Comparison of ENCODE assay signal across 27 mouse cellular contexts in genomic region chr12:118339107-118339506, GRCm38 (mm10). TPM values are rescaled to one million over a fixed set of nuclear protein-coding genes. Genes with fewer than 3 reads are reported as not detected.
DNase-seq lines count a peak whose midpoint lies in the region; ATAC-seq and TF ChIP-seq lines count a peak whose summit lies in the region.
"Had no signal": no experiment of that assay in that cellular context is flagged by ENCODE, and none has a peak within 500 bp of the region (broad histone marks: within the 10 kb centered on the region; RNA-seq: fewer than 3 reads in every experiment).

No protein-coding gene starts in this region.

- no peak for TF ChIP-seq RAD21 in MEL (IDR thresholded peaks at IDR 0.05; ENCODE audit: low read depth, low read length)

- peak; percentile 86 for DNase-seq in heart, adult 11 months
- DNase-seq in heart, postnatal 25 days (ENCODE audit: low spot score): no peak
- DNase-seq in 416B (ENCODE audit: low read depth): peak; percentile 35
- peak; percentile 46 for DNase-seq in MEL (ENCODE audit: low read depth, low spot score)
- DNase-seq in thymus, adult 2 months: no peak
- DNase-seq in spleen, postnatal 14 days (ENCODE audit: low spot score in 2 of 2): no peak
- DNase-seq: adrenal gland, postnatal 10 days; adrenal gland, postnatal 36 days; cerebellum, adult 18-20 months; cerebellum, adult 9-10 months; cerebellum, postnatal 14 days; gastrocnemius, postnatal 25 days; heart, adult 2 months; heart, postnatal 10 days; heart, postnatal 4 days had no signal

- no peak overlapping the region for H3K27ac ChIP-seq in MEL (ENCODE audit: control insufficient read depth, low read depth, low read length)
- no peak overlapping the region for H3K27ac ChIP-seq in thymus, adult 2 months (ENCODE audit: control insufficient read depth, insufficient read depth, low read length)
- H3K27ac ChIP-seq: embryonic facial prominence, embryonic 12.5 days; forebrain, embryonic 12.5 days; forebrain, embryonic 15.5 days; heart, adult 2 months; heart, embryonic 15.5 days; hindbrain, embryonic 14.5 days; hindbrain, postnatal 0 days had no signal

- TF ChIP-seq EP300 in MEL (IDR thresholded peaks at IDR 0.05; ENCODE audit: low read depth in 1 of 2, low read length in 2 of 2): peak; percentile 71 to 78

- no peak for TF ChIP-seq POLR2A in MEL (IDR thresholded peaks at IDR 0.05; ENCODE audit: control insufficient read depth in 1 of 2, insufficient read depth in 1 of 2, low read depth in 1 of 2, low read length in 2 of 2, poor library complexity in 1 of 2)
- TF ChIP-seq POLR2A in thymus, adult 2 months (IDR thresholded peaks at IDR 0.05; ENCODE audit: control insufficient read depth, extremely low read depth, insufficient read depth, low read length, poor library complexity): no peak

- H3K9ac ChIP-seq in MEL (ENCODE audit: control insufficient read depth, low read depth, low read length, poor library complexity, severe bottlenecking): no peak overlapping the region; the same call in 1 of the 2 replicates
- H3K9ac ChIP-seq: embryonic facial prominence, embryonic 12.5 days; forebrain, embryonic 12.5 days; forebrain, embryonic 15.5 days; heart, embryonic 12.5 days; heart, embryonic 15.5 days; hindbrain, embryonic 14.5 days had no signal

- intact Hi-C loops in heart, postnatal 25 days (cut with DNase I): no loop called here

- peaks cover 0 to 20% of the 10 kb centered on the region in 2 experiments; a peak in 2 of 4 replicates for H3K36me3 ChIP-seq in MEL (ENCODE audit: control insufficient read depth in 1 of 2, insufficient read depth in 2 of 2, low read length in 2 of 2)
- no peaks in the 10 kb centered on the region for H3K36me3 ChIP-seq in thymus, adult 2 months (ENCODE audit: control insufficient read depth, insufficient read depth, low read length)
- H3K36me3 ChIP-seq: embryonic facial prominence, embryonic 12.5 days; forebrain, embryonic 12.5 days; forebrain, embryonic 15.5 days; heart, embryonic 12.5 days; heart, embryonic 15.5 days had no signal

- no peaks in the 10 kb centered on the region for H3K79me2 ChIP-seq in MEL (ENCODE audit: control insufficient read depth, insufficient read depth, low read length, poor library complexity)

- 48% methylated on average over 2 of the region's 2 CpGs for WGBS in thymus, adult 2 months

- peaks cover 14% of the 10 kb centered on the region in 2 experiments for H3K4me1 ChIP-seq in MEL (ENCODE audit: control insufficient read depth in 1 of 2, insufficient read depth in 2 of 2, low read length in 2 of 2)
- no peaks in the 10 kb centered on the region for H3K4me1 ChIP-seq in thymus, adult 2 months (replicated peaks; ENCODE audit: control insufficient read depth, insufficient read depth, low read length)
- H3K4me1 ChIP-seq: embryonic facial prominence, embryonic 12.5 days; forebrain, embryonic 12.5 days; forebrain, embryonic 15.5 days; heart, embryonic 12.5 days; heart, embryonic 15.5 days had no signal

- H3K27me3 ChIP-seq in MEL (ENCODE audit: control insufficient read depth in 1 of 2, insufficient read depth in 2 of 2, low read length in 2 of 2): no peaks in the 10 kb centered on the region
- no peaks in the 10 kb centered on the region for H3K27me3 ChIP-seq in thymus, adult 2 months (ENCODE audit: control insufficient read depth, insufficient read depth, low read length)
- H3K27me3 ChIP-seq: embryonic facial prominence, embryonic 12.5 days; forebrain, embryonic 12.5 days; forebrain, embryonic 15.5 days; heart, embryonic 12.5 days; heart, embryonic 15.5 days; Patski had no signal

- H3K9me3 ChIP-seq in MEL (replicated peaks; ENCODE audit: insufficient read depth, low read length): no peaks in the 10 kb centered on the region
- H3K9me3 ChIP-seq: embryonic facial prominence, embryonic 12.5 days; forebrain, embryonic 12.5 days; forebrain, embryonic 15.5 days; heart, embryonic 12.5 days; heart, embryonic 15.5 days had no signal

- TF ChIP-seq CTCF in MEL (IDR thresholded peaks at IDR 0.05 in 2 of 3, conservative IDR thresholded peaks at IDR 0.05 in 1 of 3; ENCODE audit: control insufficient read depth in 1 of 3, insufficient read depth in 1 of 3, low read depth in 2 of 3, low read length in 3 of 3, poor library complexity in 1 of 3, severe bottlenecking in 1 of 3): no peak
- TF ChIP-seq CTCF in thymus, adult 2 months (IDR thresholded peaks at IDR 0.05; ENCODE audit: borderline replicate concordance, control insufficient read depth, extremely low read depth, insufficient read depth, low read length, poor library complexity): no peak

- peak; percentile 58 for ATAC-seq in megakaryocyte-erythroid progenitor cell, adult 5-6 weeks (replicated peaks; ENCODE audit: low FRiP score, low TSS enrichment, poor library complexity, severe bottlenecking)
- ATAC-seq: CD4-positive, CD25-positive, alpha-beta regulatory T cell, adult 4 months; forebrain, embryonic 15.5 days; hindbrain, postnatal 0 days; inflammation-experienced regulatory T-cells, adult 6 months; Patski had no signal

- H3K4me3 ChIP-seq in MEL (ENCODE audit: control insufficient read depth in 1 of 2, insufficient read depth in 1 of 2, low read depth in 2 of 2, low read length in 2 of 2): no peak overlapping the region
- H3K4me3 ChIP-seq in thymus, adult 2 months (ENCODE audit: control insufficient read depth, insufficient read depth, low read length): no peak overlapping the region
- H3K4me3 ChIP-seq: embryonic facial prominence, embryonic 12.5 days; erythroblast, embryonic 14.5 days; forebrain, embryonic 12.5 days; forebrain, embryonic 15.5 days; heart, adult 2 months; heart, embryonic 12.5 days; heart, embryonic 15.5 days had no signal

TF ChIP-seq in MEL, 35 proteins besides CTCF, POLR2A, EP300 and RAD21 (continues in another document):
- no peak for TF ChIP-seq USF1 (IDR thresholded peaks at IDR 0.05; ENCODE audit: low read depth, low read length)
- TF ChIP-seq MYC (IDR thresholded peaks at IDR 0.05; ENCODE audit: low read depth, low read length): no peak
- TF ChIP-seq SIN3A (IDR thresholded peaks at IDR 0.05; ENCODE audit: low read length): no peak
- TF ChIP-seq BHLHE40 (IDR thresholded peaks at IDR 0.05; ENCODE audit: borderline replicate concordance, low read depth, low read length): peak; percentile 28; the same call in 1 of the 2 replicates
- peak; percentile 82 for TF ChIP-seq RCOR1 (IDR thresholded peaks at IDR 0.05; ENCODE audit: low read depth, low read length)
- no peak for TF ChIP-seq KAT2A (conservative IDR thresholded peaks at IDR 0.05; ENCODE audit: low read depth, low read length)
- TF ChIP-seq USF2 (IDR thresholded peaks at IDR 0.05; ENCODE audit: borderline replicate concordance in 1 of 2, insufficient read depth in 1 of 2, low read depth in 1 of 2, low read length in 2 of 2): no peak
- no peak for TF ChIP-seq MAZ (IDR thresholded peaks at IDR 0.05; ENCODE audit: low read depth, low read length)
- no peak for TF ChIP-seq NRF1 (IDR thresholded peaks at IDR 0.05; ENCODE audit: insufficient read depth, low read depth, low read length, poor library complexity, severe bottlenecking)
- TF ChIP-seq MEF2A (IDR thresholded peaks at IDR 0.05; ENCODE audit: extremely low read depth, insufficient replicate concordance, low read depth, low read length, poor library complexity, severe bottlenecking): no peak
- TF ChIP-seq MXI1 (IDR thresholded peaks at IDR 0.05; ENCODE audit: low read depth, low read length): no peak; the same call in 1 of the 2 replicates
- no peak for TF ChIP-seq TBP (IDR thresholded peaks at IDR 0.05; ENCODE audit: low read depth, low read length)
- TF ChIP-seq GABPA (IDR thresholded peaks at IDR 0.05; ENCODE audit: low read depth, low read length): no peak
- no peak for TF ChIP-seq MYB (IDR thresholded peaks at IDR 0.05; ENCODE audit: low read depth, low read length)
- TF ChIP-seq MAFK (IDR thresholded peaks at IDR 0.05; ENCODE audit: borderline replicate concordance, low read depth, low read length): no peak
- TF ChIP-seq POLR2AphosphoS5 (IDR thresholded peaks at IDR 0.05; ENCODE audit: borderline replicate concordance, low read depth, low read length): no peak
- TF ChIP-seq ZC3H11A (IDR thresholded peaks at IDR 0.05; ENCODE audit: low read depth, low read length): no peak
- no peak for TF ChIP-seq JUND (IDR thresholded peaks at IDR 0.05; ENCODE audit: low read depth, low read length)
- no peak for TF ChIP-seq ZKSCAN1 (IDR thresholded peaks at IDR 0.05; ENCODE audit: low read depth, low read length)
- no peak for TF ChIP-seq CHD2 (IDR thresholded peaks at IDR 0.05; ENCODE audit: low read length)
- TF ChIP-seq SMC3 (IDR thresholded peaks at IDR 0.05; ENCODE audit: low read depth, low read length): no peak
- TF ChIP-seq ETS1 (IDR thresholded peaks at IDR 0.05; ENCODE audit: low read depth, low read length): 0 out of 2 replicates have a peak, but pooled peaks have one; percentile 61
- TF ChIP-seq GATA1 (IDR thresholded peaks at IDR 0.05; ENCODE audit: low read depth, low read length): peak; percentile 78
- no peak for TF ChIP-seq ELF1 (IDR thresholded peaks at IDR 0.05; ENCODE audit: low read depth, low read length)
- TF ChIP-seq CHD1 (IDR thresholded peaks at IDR 0.05; ENCODE audit: low read depth, low read length): no peak
- no peak for TF ChIP-seq POLR2AphosphoS2 (IDR thresholded peaks at IDR 0.05; ENCODE audit: low read length)
- TF ChIP-seq TAL1 (IDR thresholded peaks at IDR 0.05; ENCODE audit: low read length): no peak
- peak; percentile 85 for TF ChIP-seq TCF12 (IDR thresholded peaks at IDR 0.05; ENCODE audit: low read depth, low read length)
- TF ChIP-seq NELFE (IDR thresholded peaks at IDR 0.05; ENCODE audit: low read depth, low read length): no peak
- no peak for TF ChIP-seq E2F4 (IDR thresholded peaks at IDR 0.05; ENCODE audit: borderline replicate concordance, low read depth, low read length)
- TF ChIP-seq HCFC1 (IDR thresholded peaks at IDR 0.05; ENCODE audit: low read depth, low read length): no peak
- TF ChIP-seq UBTF (IDR thresholded peaks at IDR 0.05; ENCODE audit: borderline replicate concordance, insufficient read depth, low read depth, low read length): no peak
- TF ChIP-seq ZMIZ1 (IDR thresholded peaks at IDR 0.05; ENCODE audit: low read depth, low read length): no peak

RNA-seq across cellular contexts. Expression of gene Sp4, which starts 37.9 kb away (rescaled TPM):
- total RNA-seq in heart, postnatal 25 days (2021): 10 to 100 TPM in 1 of 2 experiments, 1 to 10 TPM in 1; 8.2 to 10.9 TPM
- total RNA-seq in MEL (2012; rRNA removed): 35.3 and 35.4 TPM in 2 replicates
- 10 to 100 TPM; 21.4 to 33.9 TPM for polyA plus RNA-seq in MEL (2012; ENCODE audit: insufficient read depth in 1 of 2, insufficient read length in 2 of 2, low read depth in 1 of 2, low replicate concordance in 2 of 2, missing spikeins in 1 of 2)
- total RNA-seq in megakaryocyte-erythroid progenitor cell, adult 5-6 weeks (2014; fragmentation: Nextera tagmentation): 24.5 and 31.1 TPM in 2 replicates
- 33.3 and 38.4 TPM in 2 replicates for total RNA-seq in megakaryocyte-erythroid progenitor cell, adult 5-6 weeks (2017)
- polyA plus RNA-seq in thymus, adult 2 months (2012; rRNA removed): 27.8 and 29.3 TPM in 2 replicates

Comparison
In these comparisons a context has a peak if more than half of its experiments do, and no peak if none do; other contexts are left out.
1. DNase-seq: peak in heart, adult 11 months (single experiment), 416B (single experiment) and MEL (single experiment); none in heart, postnatal 25 days (single experiment), thymus, adult 2 months (single experiment) and spleen, postnatal 14 days (0 of 2).